Mouse (Mus musculus): ENCODE data around the gene Foxo3.
A peak's percentile ranks its signal among the peaks of the same experiment; 100 is the strongest.

Foxo3 gene

GRCm38 (mm10) chr10:42276507-42277345, at the start of gene Foxo3:
Foxo3 (minus strand) TSS chr10:42276755.
- peak; percentile 89 for DNase-seq

GRCm38 (mm10) chr10:42325305-42325704, 48.8 kb upstream of the Foxo3 start:
- DNase-seq, result no peak

GRCm38 (mm10) chr10:42323978-42324377, 47.4 kb upstream of the Foxo3 start:
- no peak for DNase-seq

- no peak for DNase-seq
Measured at GRCm38 (mm10) chr10:42313222-42313786, 36.7 kb upstream of the Foxo3 start.

GRCm38 (mm10) chr10:42312557-42312956, 36.0 kb upstream of the Foxo3 start:
- no peak for DNase-seq

- DNase-seq, result no peak
Measured at GRCm38 (mm10) chr10:42308687-42308987, 32.1 kb upstream of the Foxo3 start.

- peak; percentile 46 for DNase-seq
Measured at GRCm38 (mm10) chr10:42307980-42308686, 31.6 kb upstream of the Foxo3 start.

GRCm38 (mm10) chr10:42306422-42306821, 29.9 kb upstream of the Foxo3 start:
- no peak for DNase-seq

- no peak for DNase-seq
Measured at GRCm38 (mm10) chr10:42300805-42301204, 24.2 kb upstream of the Foxo3 start.

GRCm38 (mm10) chr10:42299967-42300366, 23.4 kb upstream of the Foxo3 start:
- no peak for DNase-seq

- no peak for DNase-seq
Measured at GRCm38 (mm10) chr10:42299426-42299825, 22.9 kb upstream of the Foxo3 start.

- no peak for DNase-seq
Measured at GRCm38 (mm10) chr10:42297954-42298353, 21.4 kb upstream of the Foxo3 start.

- DNase-seq, result no peak
Measured at GRCm38 (mm10) chr10:42297109-42297508, 20.6 kb upstream of the Foxo3 start.

GRCm38 (mm10) chr10:42296559-42296958, 20.0 kb upstream of the Foxo3 start:
- DNase-seq, result no peak

- no peak for DNase-seq
Measured at GRCm38 (mm10) chr10:42295028-42295427, 18.5 kb upstream of the Foxo3 start.

- no peak for DNase-seq
Measured at GRCm38 (mm10) chr10:42294392-42294791, 17.8 kb upstream of the Foxo3 start.

GRCm38 (mm10) chr10:42293877-42294276, 17.3 kb upstream of the Foxo3 start:
- DNase-seq, result no peak

- DNase-seq, result no peak
Measured at GRCm38 (mm10) chr10:42291360-42291759, 14.8 kb upstream of the Foxo3 start.

GRCm38 (mm10) chr10:42287666-42288065, 11.1 kb upstream of the Foxo3 start:
- no peak for DNase-seq

GRCm38 (mm10) chr10:42278307-42278850, 1.8 kb upstream of the Foxo3 start:
- no peak for DNase-seq

- peak; percentile 99 for DNase-seq
Measured at GRCm38 (mm10) chr10:42277476-42278306, 1.1 kb upstream of the Foxo3 start.

- no peak for DNase-seq
Measured at GRCm38 (mm10) chr10:42275871-42276501, 569 bp downstream of the Foxo3 start.

Measured in layer of hippocampus, adult 9-11 months (tissue).